Mouse (Mus musculus) heart, postnatal 14 days (tissue): ENCODE data around the gene Daam1. TPM values are rescaled to one million over a fixed set of nuclear protein-coding genes. Genes with fewer than 3 reads are reported as not detected.
A peak's percentile ranks its signal among the peaks of the same experiment; 100 is the strongest.

Source experiments
- DNase-seq, 2 experiments: peaks; one replicate each; pipeline ENCODE4 v3.0.0; 2021 to 2022
- intact Hi-C: fragments of 180-260 bp; cut with DNase I; formaldehyde crosslinking; loops from one replicate; pipeline ENCODE4 v1.15.1; 2025
- long read RNA-seq, 2 experiments: library from polyadenylated mRNA; stranded (forward); transcript quantifications; one replicate each; pipeline ENCODE4 v2.0.0; 2021
- total RNA-seq, 2 experiments: library from RNA; stranded (reverse); gene quantifications; 2 replicates each; pipeline ENCODE4 v1.2.3; 2021

The Daam1 gene
- total RNA-seq = 10 to 100 TPM; 67.5 to 70.7 TPM
- long read RNA-seq, experiment 1, partial matches to known transcripts = 14 of 19 reads
- long read RNA-seq, experiment 1, other reads (novel, unspliced or antisense) = 5 of 19 reads
- long read RNA-seq, experiment 2, partial matches to known transcripts = 4 of 13 reads
- long read RNA-seq, experiment 2, other reads (novel, unspliced or antisense) = 9 of 13 reads

DNA sequence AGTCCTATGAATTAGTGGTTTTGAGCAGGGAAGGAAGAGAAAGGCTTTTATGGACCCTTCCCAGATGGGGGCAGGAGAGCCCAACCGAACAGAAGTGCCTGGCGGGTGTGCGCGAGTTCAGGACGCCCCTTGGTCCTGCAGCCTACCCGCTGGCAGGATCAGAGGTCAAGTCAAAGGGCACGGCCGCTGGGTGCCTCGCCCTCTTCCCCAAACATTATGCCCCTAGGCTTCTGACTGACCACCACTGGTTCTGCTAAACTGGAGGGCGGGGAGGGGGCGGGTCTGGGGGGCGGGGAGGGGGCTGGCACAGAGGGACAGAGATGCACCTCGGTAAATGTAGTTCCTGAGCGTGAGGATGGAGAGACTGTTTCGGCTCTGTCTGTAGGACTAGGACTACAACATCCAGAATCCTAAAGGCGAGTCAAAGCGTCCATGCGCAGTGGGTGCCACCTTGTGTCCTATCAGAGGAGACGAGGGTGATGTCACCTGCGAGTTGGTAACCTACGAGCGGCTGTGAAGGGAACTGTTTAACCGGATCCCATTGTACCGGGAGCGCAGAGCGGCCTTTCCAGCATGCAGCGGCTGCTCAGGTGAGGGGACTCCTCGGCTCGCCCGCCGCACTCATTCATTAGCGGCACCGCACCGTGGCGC, at the start of gene Daam1:
Daam1 (plus strand) TSS at position 472 of the 651 bp plus-strand sequence.
- peak; percentile 86 to 88 for DNase-seq
- intact Hi-C loops = loop anchor here (2.0 to 5.0 kb wide), 4 partner anchors 62 to 214 kb away; no protein-coding TSS in a partner anchor

- intact Hi-C loops = no loop called here
These were observed 49.7 kb upstream of the Daam1 start for GRCm38 (mm10) chr12:71781220-71781619.

DNA sequence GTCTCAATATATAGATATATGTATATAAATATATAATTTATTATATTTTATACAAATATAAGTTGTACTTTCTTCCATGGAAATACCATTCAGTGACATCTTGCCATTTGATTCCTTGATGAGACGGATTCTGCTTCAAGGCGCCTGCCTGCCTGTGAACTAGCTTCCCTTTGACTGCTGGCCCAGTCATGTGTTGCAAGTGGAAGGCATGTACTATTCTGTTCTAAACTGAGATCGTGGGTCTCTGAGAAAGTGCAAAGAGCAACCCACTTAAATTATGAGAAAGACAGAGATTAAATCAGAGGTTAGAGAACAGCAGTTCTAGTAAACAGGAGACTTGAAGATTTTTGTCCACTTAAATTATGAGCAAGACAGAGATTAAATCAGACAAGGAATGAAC, 46.9 kb upstream of the Daam1 start:
- no peak for DNase-seq
- intact Hi-C loops = no loop called here

More at GRCm38 (mm10) chr12:71781220-71781619, 49.7 kb upstream of the Daam1 start:
- DNase-seq = no peak

- intact Hi-C loops = no loop called here
These were observed 46.1 kb upstream of the Daam1 start for GRCm38 (mm10) chr12:71784666-71785255.

GRCm38 (mm10) chr12:71786521-71786920, 44.4 kb upstream of the Daam1 start:
- no peak for DNase-seq
- intact Hi-C loops = no loop called here

More at GRCm38 (mm10) chr12:71784666-71785255, 46.1 kb upstream of the Daam1 start:
- DNase-seq = no peak

DNA sequence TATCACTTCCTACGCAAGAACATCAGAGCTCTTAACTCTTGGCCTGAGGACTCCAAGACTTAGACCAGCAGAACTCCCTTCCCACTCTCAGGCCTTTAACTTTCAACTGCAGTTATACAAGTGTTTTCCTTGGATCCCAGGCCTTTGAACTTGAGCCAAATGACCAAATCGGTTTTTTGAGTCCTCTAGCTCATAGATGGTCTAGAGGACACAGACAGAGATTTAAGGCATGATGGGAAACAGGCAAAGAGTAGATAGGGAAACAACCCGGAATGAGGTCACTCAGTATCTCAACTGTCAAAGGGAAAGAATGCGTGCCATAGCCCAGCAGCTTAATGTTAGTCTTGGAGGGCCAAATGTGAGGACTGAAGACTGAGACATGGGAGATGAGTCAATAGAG, 42.1 kb upstream of the Daam1 start:
- DNase-seq = peak; percentile 16 to 60
- intact Hi-C loops = no loop called here

GRCm38 (mm10) chr12:71790581-71790980, 40.3 kb upstream of the Daam1 start:
- DNase-seq = no peak
- intact Hi-C loops = no loop called here

- no peak for DNase-seq
- intact Hi-C loops = no loop called here
These were observed 37.8 kb upstream of the Daam1 start for GRCm38 (mm10) chr12:71793114-71793513.

DNA sequence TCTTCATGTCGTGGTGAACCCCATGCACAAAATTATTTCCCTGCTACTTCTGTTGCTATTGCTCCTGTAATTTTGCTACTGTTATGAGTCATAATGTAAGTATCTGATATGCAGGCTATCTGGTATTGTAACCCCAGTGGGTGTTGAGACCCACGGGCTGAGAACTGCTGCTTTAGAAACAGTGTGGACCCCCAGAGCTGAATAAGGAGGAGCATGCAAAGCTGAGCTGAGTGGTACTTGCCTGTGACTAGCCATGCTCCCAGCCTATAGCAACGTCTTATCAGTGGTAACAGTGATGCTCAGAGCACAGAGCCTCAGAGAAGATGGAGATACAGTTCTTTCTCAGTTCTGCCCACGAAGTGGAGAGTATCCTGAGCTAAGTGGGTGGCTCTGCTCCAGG, 35.3 kb upstream of the Daam1 start:
- no peak for DNase-seq
- intact Hi-C loops = no loop called here

DNA sequence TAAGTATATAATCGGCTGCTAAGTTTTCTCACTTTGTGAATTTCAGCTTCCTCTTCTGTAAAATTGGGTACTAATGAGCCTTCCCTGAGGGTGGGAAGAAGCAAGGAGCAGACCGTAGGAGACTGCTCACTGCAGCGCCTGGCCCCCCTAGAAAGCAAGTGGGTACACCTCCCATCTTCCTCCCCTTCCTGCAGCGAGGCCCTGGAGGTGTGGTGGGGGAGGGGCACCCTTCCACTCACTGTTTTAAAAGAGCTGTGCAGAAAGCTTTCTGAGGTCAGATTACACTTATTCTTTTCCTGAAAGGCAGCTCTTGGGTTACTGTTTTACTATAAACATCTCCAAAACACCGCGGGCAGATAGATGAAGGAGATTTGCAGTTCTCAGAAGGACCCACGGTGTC, 34.4 kb upstream of the Daam1 start:
- intact Hi-C loops = no loop called here
- DNase-seq = no peak

GRCm38 (mm10) chr12:71807306-71807705, 23.6 kb upstream of the Daam1 start:
- no peak for DNase-seq
- intact Hi-C loops = no loop called here

DNA sequence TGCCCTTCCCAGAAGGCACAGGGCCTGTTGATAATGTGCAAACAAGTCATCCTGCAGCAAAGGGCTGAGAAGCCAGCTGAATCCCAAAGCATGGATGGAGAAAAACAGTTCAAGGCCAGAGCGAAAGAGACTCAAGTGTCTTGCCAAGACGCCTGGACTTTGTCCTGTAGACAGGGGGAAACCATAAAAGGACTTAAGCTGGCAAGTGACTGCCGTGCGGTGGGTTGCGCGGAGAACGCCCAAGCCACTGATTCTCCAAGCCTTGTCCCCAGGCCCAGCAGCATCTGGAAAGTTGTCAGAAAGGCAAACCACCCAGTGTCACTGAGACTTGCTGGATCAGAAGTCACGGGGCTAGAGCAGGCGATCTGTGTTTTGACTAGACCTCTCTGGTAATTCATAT, 22.2 kb upstream of the Daam1 start:
- intact Hi-C loops = no loop called here
- DNase-seq = peak; percentile 45 to 54

DNA sequence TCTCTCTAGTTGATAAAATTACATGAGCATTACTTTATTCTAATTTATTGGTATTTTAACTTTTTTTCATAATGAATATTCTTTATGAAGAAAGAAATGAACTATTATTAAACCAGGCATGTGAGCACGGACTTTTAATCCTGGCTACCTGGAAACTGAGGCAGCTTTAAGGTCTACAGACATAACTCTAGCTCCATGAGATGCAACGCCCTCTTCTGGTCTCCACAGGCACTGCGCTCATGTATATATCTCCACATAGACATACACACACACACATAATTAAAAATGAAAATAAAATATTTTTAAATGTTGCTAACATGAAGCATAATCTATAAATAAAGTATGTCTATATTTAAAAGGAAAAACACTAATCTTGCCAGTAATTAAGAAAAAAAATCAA, 21.3 kb upstream of the Daam1 start:
- intact Hi-C loops = no loop called here
- no peak for DNase-seq

- no peak for DNase-seq
- intact Hi-C loops = no loop called here
These were observed 18.3 kb upstream of the Daam1 start for GRCm38 (mm10) chr12:71812567-71812966.

- intact Hi-C loops = no loop called here
- no peak for DNase-seq
These were observed 17.6 kb upstream of the Daam1 start for GRCm38 (mm10) chr12:71813251-71813650.

- no peak for DNase-seq
- intact Hi-C loops = no loop called here
These were observed 17.1 kb upstream of the Daam1 start for GRCm38 (mm10) chr12:71813761-71814160.

DNA sequence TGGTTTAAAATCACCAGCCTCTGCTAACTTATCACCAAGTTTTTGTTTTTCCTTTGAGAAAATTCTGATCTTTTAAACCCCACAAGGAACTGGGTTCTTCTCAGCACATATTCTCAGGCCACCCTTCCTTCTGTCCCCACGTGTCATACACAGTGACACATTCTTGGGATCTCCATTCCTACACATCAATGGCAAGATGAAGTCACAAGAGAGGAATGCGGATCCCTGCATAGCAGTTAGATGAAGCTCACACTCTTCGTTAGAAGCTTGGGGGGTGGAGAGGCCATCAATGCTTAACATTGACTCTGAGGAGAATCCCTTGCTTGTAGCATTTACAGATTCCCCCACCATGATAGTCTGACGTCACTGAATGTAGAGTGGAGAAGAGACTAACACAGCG, 10.8 kb upstream of the Daam1 start:
- intact Hi-C loops = no loop called here
- DNase-seq = no peak

DNA sequence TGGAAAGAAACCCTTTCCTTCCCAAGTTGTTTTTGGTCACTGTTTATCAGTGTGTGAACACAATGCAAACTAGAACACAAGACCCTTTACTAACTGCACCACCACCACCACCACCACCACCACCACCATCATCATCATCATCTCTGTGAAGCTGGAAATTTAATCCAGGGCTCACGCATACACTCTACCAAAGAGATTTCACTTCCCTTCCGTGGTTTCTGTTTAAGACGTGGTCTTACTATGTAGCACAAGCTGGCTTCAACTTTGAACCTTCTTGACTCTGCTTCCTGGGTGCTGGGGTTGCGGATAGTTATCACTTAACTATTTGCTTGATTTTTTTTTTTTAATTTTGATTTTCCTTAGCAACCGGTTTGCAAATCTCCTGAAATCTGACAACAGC, 9.6 kb upstream of the Daam1 start:
- DNase-seq = no peak
- intact Hi-C loops = no loop called here

GRCm38 (mm10) chr12:71821743-71822142, 9.1 kb upstream of the Daam1 start:
- intact Hi-C loops = no loop called here

GRCm38 (mm10) chr12:71824927-71825326, 6.0 kb upstream of the Daam1 start:
- intact Hi-C loops = no loop called here
- DNase-seq = no peak

More at GRCm38 (mm10) chr12:71821743-71822142, 9.1 kb upstream of the Daam1 start:
- no peak for DNase-seq

DNA sequence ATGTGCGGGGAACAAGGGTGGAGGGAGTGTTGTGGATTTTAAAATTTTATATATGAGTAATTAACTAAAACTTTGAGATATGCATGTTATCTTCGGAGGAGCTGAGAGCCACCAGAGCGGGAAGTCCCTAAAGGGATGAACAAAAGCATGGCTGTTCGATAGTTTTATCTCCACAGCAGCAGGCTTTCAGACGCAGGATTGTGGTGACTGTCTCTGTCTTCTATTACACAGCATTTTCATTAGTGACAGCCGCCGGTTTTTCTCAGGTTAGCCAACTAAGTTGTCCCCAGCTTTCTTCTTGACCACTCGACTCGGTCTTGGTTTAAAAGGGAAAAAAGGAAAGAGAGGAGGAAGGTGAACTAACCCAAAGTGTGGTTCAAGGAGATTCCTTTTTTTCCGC, 739 bp upstream of the Daam1 start:
- intact Hi-C loops = loop anchor here (2.0 to 5.0 kb wide), 4 partner anchors 61 to 215 kb away; no protein-coding TSS in a partner anchor
- DNase-seq = no peak
